Mouse (Mus musculus) embryonic facial prominence, embryonic 12.5 days (tissue): Measurements from ENCODE around the gene Ifngr1. TPM values are rescaled to one million over a fixed set of nuclear protein-coding genes. Genes with fewer than 3 reads are reported as not detected.
A peak's percentile ranks its signal among the peaks of the same experiment; 100 is the strongest.

Source experiments
- ATAC-seq: fragments of 200-750 bp; cut with Nextera tagmentation; 2 replicates; pipeline ENCODE4 v1.8.0; 2017; ENCODE audit not compliant: insufficient number of reproducible peaks, insufficient read depth, low FRiP score, low TSS enrichment
- H3K27ac ChIP-seq: fragments of 300-500 bp; sonication (generic); 2 replicates; pipeline ENCODE4 v1.5.1; 2016; ENCODE audit warnings: mild to moderate bottlenecking
- H3K27me3 ChIP-seq: fragments of 300-500 bp; sonication (generic); 2 replicates; pipeline ENCODE4 v1.6.1; 2016; ENCODE audit warnings: mild to moderate bottlenecking, moderate library complexity
- H3K36me3 ChIP-seq: fragments of 300-500 bp; sonication (generic); 2 replicates; pipeline ENCODE4 v1.6.1; 2016; ENCODE audit warnings: mild to moderate bottlenecking
- H3K4me1 ChIP-seq: fragments of 300-500 bp; sonication (generic); 2 replicates; pipeline ENCODE4 v1.6.1; 2016
- H3K4me2 ChIP-seq: fragments of 300-500 bp; sonication (generic); replicated peaks from 2 replicates; pipeline ENCODE4 v1.6.1; 2016; ENCODE audit warnings: mild to moderate bottlenecking, moderate library complexity
- H3K4me3 ChIP-seq: fragments of 300-500 bp; sonication (generic); 2 replicates; pipeline ENCODE4 v1.5.1; 2016; ENCODE audit warnings: mild to moderate bottlenecking
- H3K9ac ChIP-seq: fragments of 300-500 bp; sonication (generic); 2 replicates; pipeline ENCODE4 v1.6.1; 2016; ENCODE audit warnings: mild to moderate bottlenecking, moderate library complexity
- H3K9me3 ChIP-seq: fragments of 300-500 bp; sonication (generic); 2 replicates; pipeline ENCODE4 v1.6.1; 2016; ENCODE audit warnings: mild to moderate bottlenecking, moderate library complexity
- WGBS: fragments of 180-500 bp; shearing (Covaris S2); methylation state at CpG from one replicate; pipeline ENCODE4 v1.1.7; 2016; 5-methylcytosine and 5-hydroxymethylcytosine counted together
- polyA plus RNA-seq: library from polyadenylated mRNA; unstranded; fragments of >200 nt; fragmentation: Nextera tagmentation; extraction: Ambion mirVana; gene quantifications from 2 replicates; pipeline ENCODE4 v1.2.1, GENCODE M21; 2016

Gene Ifngr1
- 31.0 and 33.5 TPM in 2 replicates for polyA plus RNA-seq

- peak; percentile 99 for ATAC-seq
- H3K36me3 ChIP-seq = no peaks in the 10 kb centered on the region
- H3K9ac ChIP-seq = peak within 1 kb of the TSS; percentile 78
- peak within 1 kb of the TSS; percentile 73 for H3K4me3 ChIP-seq
- peak within 1 kb of the TSS; percentile 73 for H3K27ac ChIP-seq
- H3K4me2 ChIP-seq = peak within 1 kb of the TSS; percentile 64
- peaks cover 17% of the 10 kb centered on the region; the same call in 1 of the 2 replicates for H3K4me1 ChIP-seq
- H3K27me3 ChIP-seq = no peaks in the 10 kb centered on the region
- WGBS = under 1% methylated on average over 52 of the region's 52 CpGs
- H3K9me3 ChIP-seq = no peaks in the 10 kb centered on the region
Observed at GRCm38 (mm10) chr10:19591641-19592441, at the start of gene Ifngr1. Gene Ifngr1 (plus strand): TSS chr10:19591949.

- no peak for ATAC-seq
- 87% methylated on average over 1 of the region's 1 CpGs for WGBS
Observed at GRCm38 (mm10) chr10:19546825-19547224, 44.9 kb upstream of the Ifngr1 start.

GRCm38 (mm10) chr10:19548016-19548415, 43.7 kb upstream of the Ifngr1 start:
- Histone ChIP-seq H3K36me3 (no peaks in the 10 kb centered on the region), H3K4me1 (no peaks in the 10 kb centered on the region), H3K4me3 (no peak overlapping the region), H3K27me3 (no peaks in the 10 kb centered on the region), H3K9me3 (no peaks in the 10 kb centered on the region), H3K4me2 (no peak overlapping the region), H3K9ac (no peak overlapping the region), H3K27ac (no peak overlapping the region)
- 73% methylated on average over 1 of the region's 1 CpGs for WGBS
- no peak for ATAC-seq

More at GRCm38 (mm10) chr10:19546825-19547224, 44.9 kb upstream of the Ifngr1 start:
- no peaks in the 10 kb centered on the region for H3K36me3 ChIP-seq
- no peak overlapping the region for H3K9ac ChIP-seq
- no peaks in the 10 kb centered on the region for H3K27me3 ChIP-seq
- no peak overlapping the region for H3K27ac ChIP-seq
- no peak overlapping the region for H3K4me3 ChIP-seq
- H3K4me1 ChIP-seq = no peaks in the 10 kb centered on the region
- H3K9me3 ChIP-seq = no peaks in the 10 kb centered on the region
- no peak overlapping the region for H3K4me2 ChIP-seq

GRCm38 (mm10) chr10:19548491-19548890, 43.3 kb upstream of the Ifngr1 start:
- ATAC-seq = no peak
- WGBS = 84% methylated on average over 2 of the region's 2 CpGs
- no peaks in the 10 kb centered on the region for H3K36me3 ChIP-seq
- no peaks in the 10 kb centered on the region for H3K27me3 ChIP-seq
- no peak overlapping the region for H3K4me2 ChIP-seq
- no peak overlapping the region for H3K27ac ChIP-seq
- H3K4me3 ChIP-seq = no peak overlapping the region
- no peaks in the 10 kb centered on the region for H3K4me1 ChIP-seq
- no peak overlapping the region for H3K9ac ChIP-seq
- H3K9me3 ChIP-seq = no peaks in the 10 kb centered on the region

- Histone ChIP-seq H3K27ac (no peak overlapping the region), H3K27me3 (no peaks in the 10 kb centered on the region), H3K4me2 (no peak overlapping the region), H3K9ac (no peak overlapping the region), H3K36me3 (no peaks in the 10 kb centered on the region), H3K4me3 (no peak overlapping the region), H3K9me3 (no peaks in the 10 kb centered on the region), H3K4me1 (no peaks in the 10 kb centered on the region)
- no peak for ATAC-seq
- 92% methylated on average over 3 of the region's 3 CpGs for WGBS
Observed at GRCm38 (mm10) chr10:19551585-19551984, 40.2 kb upstream of the Ifngr1 start.

- H3K27ac ChIP-seq = no peak overlapping the region
- no peak for ATAC-seq
- no peak overlapping the region for H3K4me2 ChIP-seq
- H3K27me3 ChIP-seq = no peaks in the 10 kb centered on the region
- H3K36me3 ChIP-seq = no peaks in the 10 kb centered on the region
- WGBS = 83% methylated on average over 2 of the region's 2 CpGs
- no peak overlapping the region for H3K9ac ChIP-seq
- H3K4me3 ChIP-seq = no peak overlapping the region
- no peaks in the 10 kb centered on the region for H3K4me1 ChIP-seq
- H3K9me3 ChIP-seq = no peaks in the 10 kb centered on the region
Observed at GRCm38 (mm10) chr10:19553857-19554256, 37.9 kb upstream of the Ifngr1 start.

- no peak overlapping the region for H3K9ac ChIP-seq
- no peaks in the 10 kb centered on the region for H3K36me3 ChIP-seq
- H3K9me3 ChIP-seq = no peaks in the 10 kb centered on the region
- 50% methylated on average over 4 of the region's 4 CpGs for WGBS
- no peak overlapping the region for H3K27ac ChIP-seq
- no peak overlapping the region for H3K4me3 ChIP-seq
- H3K4me1 ChIP-seq = no peaks in the 10 kb centered on the region
- ATAC-seq = no peak
- no peak overlapping the region for H3K4me2 ChIP-seq
- H3K27me3 ChIP-seq = no peaks in the 10 kb centered on the region
Observed at GRCm38 (mm10) chr10:19557696-19558095, 34.1 kb upstream of the Ifngr1 start.

- Histone ChIP-seq H3K4me3 (no peak overlapping the region), H3K4me2 (no peak overlapping the region), H3K4me1 (no peaks in the 10 kb centered on the region), H3K27ac (no peak overlapping the region), H3K27me3 (no peaks in the 10 kb centered on the region), H3K9me3 (no peaks in the 10 kb centered on the region), H3K9ac (no peak overlapping the region), H3K36me3 (no peaks in the 10 kb centered on the region)
- WGBS = 75% methylated on average over 8 of the region's 8 CpGs
- no peak for ATAC-seq
Observed at GRCm38 (mm10) chr10:19559565-19560165, 32.1 kb upstream of the Ifngr1 start.

GRCm38 (mm10) chr10:19562598-19562997, 29.2 kb upstream of the Ifngr1 start:
- Histone ChIP-seq H3K4me2 (no peak overlapping the region), H3K4me3 (no peak overlapping the region), H3K4me1 (no peaks in the 10 kb centered on the region), H3K9me3 (no peaks in the 10 kb centered on the region), H3K9ac (no peak overlapping the region), H3K27me3 (no peaks in the 10 kb centered on the region), H3K27ac (no peak overlapping the region), H3K36me3 (no peaks in the 10 kb centered on the region)
- 93% methylated on average over 3 of the region's 3 CpGs for WGBS
- no peak for ATAC-seq

GRCm38 (mm10) chr10:19563443-19563861, 28.3 kb upstream of the Ifngr1 start:
- no peaks in the 10 kb centered on the region for H3K27me3 ChIP-seq
- no peak overlapping the region for H3K4me3 ChIP-seq
- no peaks in the 10 kb centered on the region for H3K36me3 ChIP-seq
- no peak overlapping the region for H3K27ac ChIP-seq
- no peak overlapping the region for H3K4me2 ChIP-seq
- ATAC-seq = no peak
- WGBS = 69% methylated on average over 1 of the region's 1 CpGs
- H3K9ac ChIP-seq = no peak overlapping the region
- H3K9me3 ChIP-seq = no peaks in the 10 kb centered on the region
- no peaks in the 10 kb centered on the region for H3K4me1 ChIP-seq

- H3K4me2 ChIP-seq = no peak overlapping the region
- no peaks in the 10 kb centered on the region for H3K27me3 ChIP-seq
- no peaks in the 10 kb centered on the region for H3K4me1 ChIP-seq
- no peak overlapping the region for H3K27ac ChIP-seq
- WGBS = 92% methylated on average over 4 of the region's 4 CpGs
- H3K36me3 ChIP-seq = no peaks in the 10 kb centered on the region
- H3K9me3 ChIP-seq = no peaks in the 10 kb centered on the region
- no peak overlapping the region for H3K4me3 ChIP-seq
- ATAC-seq = no peak
- no peak overlapping the region for H3K9ac ChIP-seq
Observed at GRCm38 (mm10) chr10:19567481-19567880, 24.3 kb upstream of the Ifngr1 start.

- H3K36me3 ChIP-seq = no peaks in the 10 kb centered on the region
- no peaks in the 10 kb centered on the region for H3K27me3 ChIP-seq
- no peak overlapping the region for H3K4me2 ChIP-seq
- no peaks in the 10 kb centered on the region for H3K4me1 ChIP-seq
- WGBS = 83% methylated on average over 4 of the region's 4 CpGs
- ATAC-seq = no peak
- no peak overlapping the region for H3K27ac ChIP-seq
- H3K9me3 ChIP-seq = no peaks in the 10 kb centered on the region
- no peak overlapping the region for H3K9ac ChIP-seq
- no peak overlapping the region for H3K4me3 ChIP-seq
Observed at GRCm38 (mm10) chr10:19570288-19570687, 21.5 kb upstream of the Ifngr1 start.
